Mouse (Mus musculus) liver, embryonic 15.5 days (tissue): ENCODE data around the gene Klc3. TPM values are rescaled to one million over a fixed set of nuclear protein-coding genes. Genes with fewer than 3 reads are reported as not detected.

ENCODE experiments used
- ATAC-seq: fragments of 200-750 bp; cut with Nextera tagmentation; 2 replicates; pipeline ENCODE4 v1.8.0; 2017; ENCODE audit warnings: moderate number of reproducible peaks, mild to moderate bottlenecking, moderate library complexity; ENCODE audit not compliant: insufficient read depth
- H3K27ac ChIP-seq: fragments of 300-500 bp; sonication (generic); replicated peaks from 2 replicates; pipeline ENCODE4 v1.5.1; 2015; ENCODE audit warnings: mild to moderate bottlenecking, inconsistent platforms
- H3K27me3 ChIP-seq: fragments of 300-500 bp; sonication (generic); 2 replicates; pipeline ENCODE4 v1.6.1; 2015; ENCODE audit warnings: mild to moderate bottlenecking, inconsistent platforms
- H3K36me3 ChIP-seq: fragments of 300-500 bp; sonication (generic); replicated peaks from 2 replicates; pipeline ENCODE4 v1.6.1; 2015; ENCODE audit warnings: moderate library complexity, mild to moderate bottlenecking, inconsistent platforms
- H3K4me1 ChIP-seq: fragments of 300-500 bp; sonication (generic); replicated peaks from 2 replicates; pipeline ENCODE4 v1.6.1; 2015; ENCODE audit warnings: inconsistent platforms
- H3K4me2 ChIP-seq: fragments of 300-500 bp; sonication (generic); 2 replicates; pipeline ENCODE4 v1.6.1; 2015; ENCODE audit warnings: moderate library complexity, mild to moderate bottlenecking, inconsistent platforms
- H3K4me3 ChIP-seq: fragments of 300-500 bp; sonication (generic); replicated peaks from 2 replicates; pipeline ENCODE4 v1.5.1; 2015; ENCODE audit warnings: mild to moderate bottlenecking, inconsistent platforms
- H3K9ac ChIP-seq: fragments of 300-500 bp; sonication (generic); 2 replicates; pipeline ENCODE4 v1.6.1; 2015; ENCODE audit warnings: moderate library complexity, mild to moderate bottlenecking, inconsistent platforms
- H3K9me3 ChIP-seq: fragments of 300-500 bp; sonication (generic); replicated peaks from 2 replicates; pipeline ENCODE4 v1.6.1; 2016; ENCODE audit warnings: inconsistent platforms
- WGBS: fragments of 180-500 bp; shearing (Covaris S2); methylation state at CpG from one replicate; pipeline ENCODE4 v1.1.7; 2015; ENCODE audit warnings: mixed read lengths; ENCODE audit not compliant: insufficient replicate concordance; 5-methylcytosine and 5-hydroxymethylcytosine counted together
- polyA plus RNA-seq: library from polyadenylated mRNA; unstranded; fragments of >200 nt; fragmentation: Nextera tagmentation; extraction: Ambion mirVana; gene quantifications from 2 replicates; pipeline ENCODE4 v1.2.1, GENCODE M21; 2015

The Klc3 gene
- polyA plus RNA-seq, 1 experiment from 2014 or later, result 0.46 TPM

DNA sequence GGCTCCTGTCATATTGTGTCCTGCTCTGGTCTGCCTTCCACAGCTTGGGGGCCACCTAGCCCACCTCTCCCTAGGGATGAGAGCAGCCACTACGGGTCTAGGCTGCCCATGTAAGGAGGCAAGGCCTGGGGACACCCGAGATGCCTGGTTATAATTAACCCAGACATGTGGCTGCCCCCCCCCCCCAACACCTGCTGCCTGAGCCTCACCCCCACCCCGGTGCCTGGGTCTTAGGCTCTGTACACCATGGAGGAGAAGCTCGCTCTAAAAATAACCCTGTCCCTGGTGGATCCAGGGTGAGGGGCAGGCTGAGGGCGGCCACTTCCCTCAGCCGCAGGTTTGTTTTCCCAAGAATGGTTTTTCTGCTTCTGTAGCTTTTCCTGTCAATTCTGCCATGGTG, 5.8 kb upstream of the Klc3 start:
- peaks cover 38% of the 10 kb centered on the region for H3K27me3 ChIP-seq
- 32% methylated on average over 6 of the region's 6 CpGs for WGBS
- no peaks in the 10 kb centered on the region for H3K9me3 ChIP-seq
- no peaks in the 10 kb centered on the region for H3K36me3 ChIP-seq
- H3K9ac ChIP-seq, result no peak overlapping the region
- no peak overlapping the region for H3K4me3 ChIP-seq
- no peak overlapping the region for H3K27ac ChIP-seq
- H3K4me2 ChIP-seq, result no peak overlapping the region
- peaks cover 6% of the 10 kb centered on the region for H3K4me1 ChIP-seq
- ATAC-seq, result no peak

DNA sequence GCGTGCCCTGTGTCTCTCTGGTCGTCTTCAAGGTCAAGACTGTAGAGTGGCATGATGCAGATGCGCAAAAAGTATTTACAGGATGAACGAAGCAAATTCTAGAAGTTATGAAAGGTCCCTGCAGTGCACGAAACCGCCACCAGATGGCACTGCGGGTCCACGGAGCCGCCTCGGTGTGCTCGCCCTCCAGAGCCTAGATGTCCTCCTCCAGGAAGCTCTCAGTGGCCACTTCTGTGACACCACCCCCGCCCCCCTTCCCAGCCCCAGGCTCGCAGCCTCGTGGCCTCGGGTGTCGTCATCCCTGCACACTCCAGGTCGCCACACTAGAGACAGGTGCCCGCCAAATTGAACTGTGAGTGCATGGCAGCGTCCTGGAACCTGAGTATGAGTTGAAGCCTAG, 1.5 kb upstream of the Klc3 start:
- Histone ChIP-seq H3K36me3 (no peaks in the 10 kb centered on the region), H3K27me3 (peaks cover 72% of the 10 kb centered on the region), H3K4me1 (peaks cover 18% of the 10 kb centered on the region), H3K9ac (no peak overlapping the region), H3K27ac (no peak overlapping the region), H3K4me2 (peak overlapping the region; percentile 49), H3K4me3 (no peak overlapping the region), H3K9me3 (no peaks in the 10 kb centered on the region; the same call in 1 of the 2 replicates)
- WGBS, result 2% methylated on average over 19 of the region's 19 CpGs
- ATAC-seq, result peak; percentile 30; the same call in 1 of the 2 replicates

DNA sequence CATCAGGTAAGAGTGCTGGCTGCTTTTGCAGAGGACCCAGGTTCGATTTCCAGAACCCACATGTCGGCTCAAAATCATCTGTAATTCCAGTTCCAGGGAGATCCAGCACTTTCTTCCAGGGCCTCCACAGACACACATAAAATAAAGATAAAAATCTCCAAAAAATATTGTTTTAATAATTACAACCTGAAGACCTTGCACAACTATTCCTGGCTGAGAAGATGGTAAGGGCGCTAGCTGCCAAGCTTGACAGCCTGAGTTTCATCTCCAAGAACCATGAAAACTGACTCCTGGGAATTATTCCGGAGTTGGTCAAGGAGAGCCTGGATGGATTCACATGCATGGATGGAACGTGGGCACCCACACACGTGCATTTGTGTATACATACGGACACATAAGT, 572 bp upstream of the Klc3 start, which contains the start of gene Ckm:
Gene Ckm, plus strand, starts transcription at position 301 of the 400 bp plus-strand sequence.
- ATAC-seq, result no peak
- Histone ChIP-seq H3K9me3 (no peaks in the 10 kb centered on the region; the same call in 1 of the 2 replicates), H3K27me3 (peaks cover 72% of the 10 kb centered on the region), H3K4me3 (peak within 1 kb of the TSS; percentile 55), H3K9ac (peak within 1 kb of the TSS; percentile 15; the same call in 1 of the 2 replicates), H3K4me2 (peak within 1 kb of the TSS; percentile 81), H3K36me3 (no peaks in the 10 kb centered on the region), H3K27ac (no peak within 1 kb of the TSS), H3K4me1 (peaks cover 23% of the 10 kb centered on the region)
- 40% methylated on average over 7 of the region's 7 CpGs for WGBS

DNA sequence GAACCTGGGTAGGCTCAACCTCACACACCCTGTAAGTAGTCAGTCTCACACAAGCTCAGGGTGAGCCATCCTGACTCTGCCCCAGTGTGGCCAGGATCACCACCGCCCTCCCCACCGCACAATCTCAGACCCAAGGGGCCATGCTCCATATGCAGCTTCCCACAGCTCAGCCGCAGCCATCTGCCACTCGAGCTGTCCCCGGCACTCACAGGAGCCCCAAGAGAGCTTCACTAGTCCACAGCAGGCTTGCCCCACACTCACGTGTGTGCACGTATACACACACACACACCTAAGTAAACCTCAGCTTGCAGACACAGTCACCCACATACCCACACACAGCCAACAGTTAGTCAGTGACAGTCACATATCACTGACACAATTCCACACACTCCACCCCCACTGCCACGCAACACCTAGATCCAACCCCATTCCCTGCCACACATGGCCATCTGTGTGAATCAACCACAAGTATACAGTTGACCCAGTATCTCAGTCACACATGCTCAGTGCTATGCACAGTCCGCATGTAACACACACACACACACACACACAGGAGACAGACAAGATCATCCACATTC, 1.3 kb downstream of the Klc3 start:
- 59% methylated on average over 9 of the region's 9 CpGs for WGBS

DNA sequence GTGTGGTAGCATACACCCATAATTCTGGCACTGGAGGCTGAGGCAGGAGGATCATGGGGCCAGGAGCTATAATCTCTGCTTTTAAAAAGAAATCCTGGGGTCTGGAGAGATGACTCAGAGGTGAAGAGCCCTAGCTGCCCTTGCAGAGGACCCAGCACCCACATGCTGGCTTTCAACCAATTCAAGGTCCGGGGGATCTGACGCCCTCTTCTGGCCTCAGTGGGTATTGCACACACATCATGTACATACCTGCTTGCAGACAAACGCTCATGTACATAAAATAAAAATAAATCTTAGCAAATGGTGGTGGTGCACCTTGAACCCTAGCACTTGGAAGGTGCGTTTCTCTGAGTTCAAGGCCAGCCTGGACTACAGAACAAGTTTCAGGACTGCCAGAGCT, 3.0 kb downstream of the Klc3 start:
- no peak overlapping the region for H3K4me3 ChIP-seq
- no peak overlapping the region for H3K27ac ChIP-seq
- H3K36me3 ChIP-seq, result no peaks in the 10 kb centered on the region
- peaks cover 71% of the 10 kb centered on the region for H3K27me3 ChIP-seq
- no peaks in the 10 kb centered on the region; the same call in 1 of the 2 replicates for H3K9me3 ChIP-seq
- no peak for ATAC-seq
- no peak overlapping the region for H3K4me2 ChIP-seq
- H3K9ac ChIP-seq, result no peak overlapping the region
- peaks cover 27% of the 10 kb centered on the region for H3K4me1 ChIP-seq
- WGBS, result 58% methylated on average over 4 of the region's 4 CpGs

More for the DNA sequence above, 1.3 kb downstream of the Klc3 start:
- Histone ChIP-seq H3K27me3 (peaks cover 76% of the 10 kb centered on the region), H3K4me1 (peaks cover 27% of the 10 kb centered on the region), H3K27ac (no peak overlapping the region), H3K4me2 (no peak overlapping the region), H3K9me3 (no peaks in the 10 kb centered on the region; the same call in 1 of the 2 replicates), H3K9ac (no peak overlapping the region), H3K4me3 (no peak overlapping the region), H3K36me3 (no peaks in the 10 kb centered on the region)
- no peak for ATAC-seq

DNA sequence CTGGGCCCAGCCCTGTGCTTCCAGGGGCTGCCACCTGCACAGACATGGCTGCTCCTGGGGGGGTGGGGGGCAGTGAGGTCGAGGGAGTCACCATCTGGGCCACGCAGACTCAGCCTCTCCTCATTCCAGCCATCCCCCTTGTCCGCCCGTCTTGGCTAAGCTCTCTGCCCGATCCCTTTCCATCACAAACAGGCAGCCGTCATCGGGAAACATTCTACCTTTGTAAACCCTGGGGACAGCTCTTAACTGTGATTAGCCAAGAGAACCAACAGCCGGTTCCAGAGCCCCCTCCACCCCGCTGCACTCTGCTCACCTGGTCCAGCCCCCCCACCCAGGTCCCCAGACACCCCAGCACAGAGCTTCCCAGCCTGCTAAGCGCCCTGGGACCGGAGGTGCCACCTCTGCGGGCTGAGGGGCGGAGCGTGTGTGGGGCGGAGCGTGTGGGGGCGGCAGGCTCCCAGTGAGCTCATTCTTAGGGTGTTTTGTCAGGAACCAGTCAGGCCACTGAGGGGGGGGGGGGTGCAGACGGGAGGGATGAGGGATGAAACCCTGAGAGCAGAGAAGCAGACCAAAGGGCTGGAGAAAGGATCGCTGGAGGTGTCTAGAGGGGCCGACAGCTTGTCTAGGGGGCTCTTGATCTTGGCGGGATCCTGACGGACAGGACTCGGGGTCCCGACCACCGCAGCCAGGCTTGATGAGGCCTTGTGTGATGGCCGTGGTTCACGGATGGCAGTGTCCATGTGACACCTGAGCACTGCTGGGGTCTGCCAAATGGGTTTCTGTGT, 4.2 kb downstream of the Klc3 start:
- Histone ChIP-seq H3K36me3 (peaks cover 7% of the 10 kb centered on the region), H3K9ac (no peak overlapping the region), H3K9me3 (no peaks in the 10 kb centered on the region; the same call in 1 of the 2 replicates), H3K4me1 (peaks cover 21% of the 10 kb centered on the region), H3K4me3 (peak overlapping the region; percentile 25; the same call in 1 of the 2 replicates), H3K27ac (no peak overlapping the region), H3K4me2 (peak overlapping the region; percentile 55), H3K27me3 (peaks cover 58% of the 10 kb centered on the region)
- no peak for ATAC-seq
- 4% methylated on average over 27 of the region's 27 CpGs for WGBS

DNA sequence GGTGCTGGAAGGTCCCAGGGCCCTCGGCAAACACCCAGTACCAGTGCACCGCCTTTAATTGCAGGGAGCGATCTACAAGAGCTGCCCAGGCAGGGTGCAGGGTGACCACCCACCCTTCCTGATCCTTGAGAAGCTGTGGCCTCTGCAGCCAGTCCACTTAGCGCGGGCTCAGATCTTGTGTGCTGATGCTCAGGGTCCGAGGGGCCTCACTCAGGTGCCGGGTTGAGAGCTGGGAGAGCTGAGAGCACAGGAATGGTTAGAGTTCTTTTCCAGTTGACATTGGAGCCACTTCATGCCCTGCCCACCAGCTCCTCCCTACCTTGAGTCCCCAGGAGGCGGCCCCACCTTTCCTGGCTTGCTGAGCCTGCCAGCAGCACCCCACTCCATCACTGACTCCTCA, 9.4 kb downstream of the Klc3 start:
- Histone ChIP-seq H3K4me2 (no peak overlapping the region), H3K4me3 (no peak overlapping the region), H3K27ac (no peak overlapping the region), H3K4me1 (peaks cover 4% of the 10 kb centered on the region; the same call in 1 of the 2 replicates), H3K9ac (no peak overlapping the region), H3K36me3 (peaks cover 58% of the 10 kb centered on the region), H3K9me3 (no peaks in the 10 kb centered on the region), H3K27me3 (peaks cover 8% of the 10 kb centered on the region)
- ATAC-seq, result no peak
- 85% methylated on average over 8 of the region's 8 CpGs for WGBS

DNA sequence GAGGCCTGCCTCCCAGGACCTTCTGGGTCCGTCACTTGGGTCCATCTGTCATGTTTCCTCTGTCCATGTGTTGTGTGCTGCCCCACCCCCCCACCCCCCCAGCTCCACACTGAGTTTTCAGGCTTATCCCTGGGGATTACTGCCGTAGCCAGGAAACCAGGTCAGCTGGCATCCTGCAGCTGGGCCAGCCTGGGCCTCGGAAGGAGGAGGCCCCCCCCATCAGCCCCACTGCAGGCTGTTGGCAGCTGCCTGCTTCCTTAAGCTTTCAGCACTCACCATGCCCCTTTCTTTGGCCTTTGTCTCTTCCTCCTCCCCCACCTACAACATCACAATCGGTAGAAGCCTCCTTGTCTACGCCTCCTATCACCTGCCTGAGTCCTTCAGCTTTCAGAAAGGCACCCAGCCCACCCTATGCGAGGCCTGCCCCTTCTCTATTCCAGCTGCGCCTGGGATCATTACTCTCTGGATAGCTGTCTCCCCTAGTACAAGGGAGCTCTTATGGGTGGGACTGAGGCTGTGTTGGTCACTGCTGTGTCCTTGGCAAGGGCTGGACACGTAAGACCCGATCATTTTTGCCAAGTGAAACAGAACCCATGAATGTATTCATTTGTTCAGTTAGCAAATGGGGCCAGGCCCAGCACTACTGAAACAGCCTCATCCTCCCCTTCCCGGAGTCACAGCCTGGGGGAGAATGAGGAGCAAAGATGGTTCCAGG, 15.0 kb downstream of the Klc3 start:
- peaks cover 92% of the 10 kb centered on the region for H3K36me3 ChIP-seq
- WGBS, result 75% methylated on average over 10 of the region's 10 CpGs
- H3K27ac ChIP-seq, result no peak overlapping the region
- no peaks in the 10 kb centered on the region for H3K27me3 ChIP-seq
- H3K4me1 ChIP-seq, result 0 out of 2 replicates have a peak, but pooled peaks cover 8% of the 10 kb centered on the region
- no peaks in the 10 kb centered on the region for H3K9me3 ChIP-seq
- no peak for ATAC-seq
- H3K9ac ChIP-seq, result no peak overlapping the region
- no peak overlapping the region for H3K4me3 ChIP-seq
- no peak overlapping the region for H3K4me2 ChIP-seq

DNA sequence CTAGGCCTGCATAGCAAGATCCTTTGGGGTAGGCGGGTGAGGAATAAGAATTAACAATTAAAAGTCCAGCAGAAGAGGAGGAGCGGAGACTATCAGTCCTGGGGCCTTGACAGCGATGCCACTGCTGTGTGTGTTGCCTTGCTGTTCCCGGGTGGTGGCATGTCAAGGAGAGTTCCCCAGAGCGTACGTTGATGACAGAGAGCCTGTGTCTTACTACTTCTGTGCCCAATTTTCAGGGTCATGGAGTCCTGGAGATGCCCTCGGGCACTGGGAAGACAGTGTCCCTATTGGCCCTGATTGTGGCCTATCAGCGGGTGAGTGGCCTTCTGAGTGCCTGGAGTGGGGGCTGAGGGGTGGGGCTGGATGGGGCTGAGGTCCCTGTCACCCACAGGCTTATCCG, 20.2 kb downstream of the Klc3 start:
- no peak overlapping the region for H3K4me2 ChIP-seq
- H3K4me1 ChIP-seq, result peaks cover 30% of the 10 kb centered on the region
- ATAC-seq, result no peak
- H3K36me3 ChIP-seq, result peaks cover 42% of the 10 kb centered on the region
- 80% methylated on average over 9 of the region's 9 CpGs for WGBS
- no peaks in the 10 kb centered on the region for H3K9me3 ChIP-seq
- H3K27me3 ChIP-seq, result no peaks in the 10 kb centered on the region
- no peak overlapping the region for H3K4me3 ChIP-seq
- H3K27ac ChIP-seq, result no peak overlapping the region
- no peak overlapping the region for H3K9ac ChIP-seq

DNA sequence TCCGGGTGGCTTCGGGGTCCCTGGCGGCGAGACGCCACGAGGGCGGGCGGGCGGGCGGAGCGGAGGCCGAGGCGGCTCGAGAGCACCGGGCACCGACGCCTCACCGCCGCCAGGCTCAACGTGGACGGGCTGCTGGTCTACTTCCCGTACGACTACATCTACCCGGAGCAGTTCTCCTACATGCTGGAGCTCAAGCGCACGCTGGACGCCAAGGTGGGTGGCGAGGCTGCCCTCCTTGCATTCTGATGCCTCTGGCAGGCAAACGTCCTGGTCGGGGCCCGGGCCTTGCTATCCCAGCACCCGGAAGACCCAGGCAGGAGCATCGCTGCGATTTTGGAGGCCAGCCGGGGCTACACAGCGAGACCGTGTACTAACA, 21.8 kb downstream of the Klc3 start:
- 0 out of 2 replicates have a peak overlapping the region, but pooled peaks have one; percentile 31 for H3K27ac ChIP-seq
- peak overlapping the region; percentile 67 for H3K9ac ChIP-seq
- peaks cover 28% of the 10 kb centered on the region for H3K36me3 ChIP-seq
- peak overlapping the region; percentile 86 for H3K4me2 ChIP-seq
- H3K4me3 ChIP-seq, result peak overlapping the region; percentile 82
- ATAC-seq, result peak; percentile 68
- H3K9me3 ChIP-seq, result no peaks in the 10 kb centered on the region
- H3K4me1 ChIP-seq, result peaks cover 26% of the 10 kb centered on the region
- H3K27me3 ChIP-seq, result no peaks in the 10 kb centered on the region
- under 1% methylated on average over 32 of the region's 37 CpGs for WGBS
